Mouse (Mus musculus) left cerebral cortex, postnatal 36 days (tissue): ENCODE measurements at regions not wholly inside any gene's neighbourhood (a gene's known extent, or its start where the extent isn't known, plus 50 kb on each side); places are given as distances from the start of the nearest gene placed in this dataset.
"Not testable (repeated sequence)": the region's sequence is repeated elsewhere in the genome, so short reads cannot be mapped to it uniquely, and the experiment has no call there.

Source experiments
- DNase-seq, 2 experiments: peaks; one replicate each; pipeline ENCODE4 v3.0.0; 2021 to 2022; ENCODE audit warnings: low spot score in 2 of 2, mixed read lengths in 1 of 2
- intact Hi-C: fragments of 180-260 bp; cut with DNase I; formaldehyde crosslinking; loops from one replicate; pipeline ENCODE4 v1.15.1; 2025

DNA sequence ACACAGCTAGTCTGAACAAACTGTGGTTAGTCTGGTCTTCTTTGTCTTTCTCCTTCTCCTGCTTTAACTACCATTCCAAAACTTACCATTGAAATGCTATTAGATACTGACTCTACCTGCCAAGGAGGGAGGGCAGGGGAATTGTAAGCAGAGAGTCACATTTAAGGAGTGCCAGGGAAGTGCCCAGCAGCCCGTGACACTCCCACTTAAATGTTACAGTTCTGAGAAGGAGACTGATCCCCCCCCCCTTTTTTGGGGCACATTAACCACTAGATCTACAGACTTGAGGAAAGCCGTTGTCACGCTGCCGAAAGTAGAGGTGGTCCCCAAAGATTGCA lies 166.9 kb upstream of the Rgma start:
- intact Hi-C loops: no loop called here
- no peak for DNase-seq

DNA sequence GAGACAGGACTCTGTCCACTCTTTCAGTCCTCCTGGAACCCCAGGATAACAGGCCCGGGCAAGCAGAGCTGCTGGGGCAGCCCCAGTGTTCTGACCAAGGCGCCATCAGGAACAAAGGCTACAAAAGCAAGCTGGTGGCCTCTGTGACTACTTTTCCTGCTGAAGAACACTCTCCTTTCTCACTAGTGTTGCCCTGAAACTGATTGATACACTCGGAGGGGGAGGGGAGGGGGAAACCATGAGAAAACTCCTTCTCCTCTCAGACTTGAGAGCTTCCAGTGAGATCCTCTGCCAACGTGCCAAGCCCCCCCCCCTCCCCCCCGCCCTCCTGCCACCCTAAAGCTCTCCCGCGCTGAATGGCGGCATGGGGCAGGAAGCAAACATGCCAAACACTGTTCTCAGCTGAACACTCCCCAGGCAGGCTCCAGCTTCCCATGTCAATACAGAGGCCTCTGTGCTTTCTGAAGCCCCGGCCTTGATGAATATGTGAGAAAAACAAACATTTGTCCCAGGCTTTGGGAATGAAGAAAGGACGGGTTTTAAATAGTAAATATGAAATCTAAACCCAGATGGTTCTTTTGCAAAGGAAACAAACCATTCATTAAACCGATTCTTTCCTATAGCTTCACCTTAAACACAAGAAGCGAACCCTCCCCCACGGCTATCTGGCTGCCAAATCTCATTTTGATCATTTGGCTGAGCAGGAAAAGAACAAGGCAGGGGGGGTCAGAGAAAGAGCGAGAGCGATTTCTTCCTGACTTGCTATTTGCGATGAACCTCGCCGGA lies 166.3 kb upstream of the Rgma start:
- no peak for DNase-seq
- intact Hi-C loops: no loop called here

- intact Hi-C loops: no loop called here
Observed at GRCm38 (mm10) chr7:73210078-73210477, 165.2 kb upstream of the Rgma start.

DNA sequence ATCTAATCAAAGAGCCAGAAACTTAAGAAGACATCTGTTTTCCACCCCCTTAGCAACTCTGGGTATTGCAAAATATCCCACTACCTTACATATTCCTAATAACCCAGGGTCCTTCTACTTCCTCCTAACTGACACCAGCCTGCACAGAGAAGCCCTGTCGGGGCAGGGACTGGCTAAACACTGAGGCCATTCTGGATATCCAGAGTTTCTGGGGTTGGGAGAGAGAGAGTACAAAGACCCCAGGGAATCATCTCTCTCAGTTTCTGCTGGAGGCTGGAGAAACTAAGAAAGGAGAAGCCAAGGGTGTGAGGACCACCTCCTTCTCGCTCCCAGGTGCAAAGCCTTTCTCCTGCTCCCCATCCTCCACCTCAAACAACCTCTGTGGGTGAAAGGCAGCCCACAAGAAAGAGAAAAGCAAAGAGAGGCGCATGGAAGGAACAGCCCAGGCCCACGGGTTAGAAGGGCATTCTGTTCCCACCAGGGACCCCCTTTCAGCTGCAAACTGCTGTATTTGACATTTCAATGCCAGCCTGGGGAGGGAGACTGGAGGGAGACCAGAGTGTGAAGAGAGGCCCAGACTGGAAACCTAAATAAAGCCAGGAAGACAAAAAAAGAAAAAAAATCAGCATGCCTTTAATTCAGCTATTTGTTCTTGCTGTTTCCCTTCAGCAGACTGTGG lies 152.9 kb upstream of the Rgma start:
- intact Hi-C loops: no loop called here
- DNase-seq: peak in 1 of 2 experiments; percentile 3

More at GRCm38 (mm10) chr7:73210078-73210477, 165.2 kb upstream of the Rgma start:
- no peak for DNase-seq

DNA sequence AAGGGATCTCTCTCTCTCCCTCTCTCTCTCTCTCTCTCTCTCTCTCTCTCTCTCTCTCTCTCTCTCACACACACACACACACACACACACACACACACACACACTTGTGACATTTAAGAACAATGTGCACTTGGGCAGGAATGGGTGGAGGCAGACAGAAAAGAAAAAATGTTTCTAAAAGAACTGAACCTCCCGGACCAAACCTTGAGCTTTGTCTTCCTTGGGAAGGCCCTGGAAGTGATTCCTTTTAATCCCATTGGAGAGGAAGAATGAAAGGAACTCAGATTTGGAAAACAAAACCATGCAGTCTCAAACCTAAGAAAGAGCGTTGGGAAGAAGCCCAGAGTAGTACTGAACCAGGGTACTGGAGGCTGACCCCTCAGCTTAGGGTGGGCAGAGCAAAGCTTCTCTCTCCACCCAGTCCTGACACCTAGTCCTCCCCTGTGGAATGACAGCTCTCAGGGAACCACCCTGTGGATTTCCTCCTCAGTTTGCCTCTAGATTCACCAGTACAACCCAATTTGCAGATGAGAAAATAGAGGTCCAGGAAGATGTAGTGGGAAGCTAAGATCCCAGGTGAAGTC lies 152.3 kb upstream of the Rgma start:
- peak in 1 of 2 experiments; percentile 2 for DNase-seq
- intact Hi-C loops: no loop called here

GRCm38 (mm10) chr7:73233539-73234158 lies 141.7 kb upstream of the Rgma start:
- DNase-seq: no peak
- intact Hi-C loops: no loop called here

GRCm38 (mm10) chr7:73238486-73238885 lies 136.8 kb upstream of the Rgma start:
- DNase-seq: no peak
- intact Hi-C loops: no loop called here

- DNase-seq: no peak
- intact Hi-C loops: no loop called here
Observed at GRCm38 (mm10) chr7:73243591-73244355, 131.5 kb upstream of the Rgma start.

GRCm38 (mm10) chr7:73245431-73245830 lies 129.9 kb upstream of the Rgma start:
- intact Hi-C loops: no loop called here
- no peak for DNase-seq

GRCm38 (mm10) chr7:73250593-73250992 lies 124.7 kb upstream of the Rgma start:
- no peak for DNase-seq
- intact Hi-C loops: no loop called here

- intact Hi-C loops: no loop called here
- no peak for DNase-seq
Observed at GRCm38 (mm10) chr7:73251187-73251740, 124.0 kb upstream of the Rgma start.

- intact Hi-C loops, DNase-seq: not testable (repeated sequence)
Observed at GRCm38 (mm10) chr7:73254972-73255371, 120.3 kb upstream of the Rgma start.

- no peak for DNase-seq
- intact Hi-C loops: no loop called here
Observed at GRCm38 (mm10) chr7:73260140-73260539, 115.2 kb upstream of the Rgma start.

DNA sequence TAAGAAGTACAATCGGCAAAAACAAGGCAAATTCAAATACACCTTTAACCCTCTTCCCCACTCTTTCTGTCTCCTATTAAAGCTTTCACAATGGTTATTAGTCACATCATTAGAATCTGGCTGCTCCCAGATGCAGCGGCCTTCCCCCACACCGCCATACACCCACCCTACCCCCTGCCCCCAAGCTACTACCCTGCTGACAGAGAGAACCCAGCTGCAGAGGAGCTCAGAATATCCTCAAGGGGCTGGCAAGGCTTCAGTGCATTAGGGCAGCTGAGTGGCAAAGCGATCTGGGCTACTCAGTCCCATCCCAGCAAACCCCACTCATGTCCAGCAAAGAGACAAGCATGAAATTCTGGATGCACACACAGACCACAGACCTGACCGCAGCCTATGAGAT lies 113.6 kb upstream of the Rgma start:
- DNase-seq: no peak

GRCm38 (mm10) chr7:73262526-73262925 lies 112.8 kb upstream of the Rgma start:
- DNase-seq: no peak
- intact Hi-C loops: no loop called here

More for the DNA sequence above, 113.6 kb upstream of the Rgma start:
- intact Hi-C loops: no loop called here

- intact Hi-C loops: no loop called here
- DNase-seq: no peak
Observed at GRCm38 (mm10) chr7:73269626-73270025, 105.7 kb upstream of the Rgma start.

DNA sequence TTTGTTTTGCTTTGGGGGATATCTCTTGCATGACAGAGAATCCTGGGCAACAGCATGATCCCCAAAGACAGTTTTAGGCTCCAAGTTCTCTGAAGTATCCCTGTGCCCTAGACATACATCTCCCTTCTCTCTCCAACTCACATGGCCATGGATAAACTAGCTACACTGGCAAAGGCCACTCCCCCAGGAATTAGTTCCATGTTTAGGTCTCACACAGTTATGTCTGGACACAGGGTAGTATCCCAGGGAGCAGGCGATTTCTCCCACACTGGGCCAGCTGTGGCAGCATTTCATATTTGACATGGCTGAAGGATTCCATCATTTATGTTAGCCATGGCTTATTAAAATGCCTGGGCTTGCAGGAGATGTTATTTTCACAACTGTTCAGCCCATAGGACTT lies 102.5 kb upstream of the Rgma start:
- DNase-seq: no peak
- intact Hi-C loops: no loop called here

GRCm38 (mm10) chr7:73275814-73276271 lies 99.5 kb upstream of the Rgma start:
- DNase-seq: no peak
- intact Hi-C loops: no loop called here

DNA sequence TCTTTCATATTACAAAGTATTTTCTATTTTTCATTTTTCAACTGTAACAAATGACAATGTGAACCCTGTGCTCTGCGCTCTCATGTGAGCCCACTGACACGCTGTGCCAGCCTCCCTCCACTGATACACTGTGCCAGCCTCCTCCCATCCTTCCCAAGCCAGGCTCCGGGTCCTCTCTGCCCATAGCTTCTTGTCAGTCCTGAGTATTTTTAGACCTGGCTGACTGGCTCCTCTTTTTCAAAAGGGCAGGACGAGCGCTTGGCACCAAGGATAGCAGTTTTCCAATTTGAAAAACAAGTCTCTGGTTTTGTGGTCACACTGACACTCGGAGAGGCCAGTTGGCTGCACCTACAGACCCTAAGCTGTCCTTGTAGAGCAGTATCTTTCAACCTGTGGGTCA lies 96.7 kb upstream of the Rgma start:
- intact Hi-C loops: no loop called here
- no peak for DNase-seq
